Mouse (Mus musculus) heart, adult 2 months (tissue): ENCODE data around the gene Kalrn. TPM values are rescaled to one million over a fixed set of nuclear protein-coding genes. Genes with fewer than 3 reads are reported as not detected.

Experiments used
- DNase-seq, 2 experiments: peaks; one replicate each; pipeline ENCODE4 v3.0.0; 2021
- H3K27ac ChIP-seq: fragments of 200-600 bp; 2 replicates; pipeline ENCODE4 v1.8.1; 2022
- H3K27me3 ChIP-seq: fragments of 200-500 bp; 2 replicates; pipeline ENCODE4 v1.6.1; 2012; ENCODE audit warnings: mild to moderate bottlenecking, low read length, inconsistent platforms, mixed read lengths; ENCODE audit not compliant: control insufficient read depth, insufficient read depth
- H3K36me3 ChIP-seq: fragments of 200-500 bp; 2 replicates; pipeline ENCODE4 v1.6.1; 2012; ENCODE audit warnings: low read length, inconsistent platforms; ENCODE audit not compliant: control insufficient read depth, insufficient read depth
- H3K4me1 ChIP-seq: fragments of 200-500 bp; 2 replicates; pipeline ENCODE4 v1.6.1; 2011; ENCODE audit warnings: low read length; ENCODE audit not compliant: control insufficient read depth, insufficient read depth
- H3K4me3 ChIP-seq: fragments of 200-600 bp; 2 replicates; pipeline ENCODE4 v1.8.1; 2022
- H3K79me2 ChIP-seq: fragments of 200-500 bp; replicated peaks from 2 replicates; pipeline ENCODE4 v1.6.1; 2012; ENCODE audit warnings: mild to moderate bottlenecking, inconsistent platforms, low read length, moderate library complexity, mixed read lengths; ENCODE audit not compliant: control insufficient read depth, insufficient read depth
- H3K9ac ChIP-seq: fragments of 200-500 bp; 2 replicates; pipeline ENCODE4 v1.6.1; 2012; ENCODE audit warnings: low read depth, mild to moderate bottlenecking, control low read depth, inconsistent platforms, low read length, mixed read lengths
- CTCF ChIP-seq: fragments of 200-600 bp; IDR thresholded peaks from 2 replicates; pipeline ENCODE4 v1.8.1; 2022; ENCODE audit warnings: antibody characterized with exemption, mild to moderate bottlenecking, moderate library complexity
- EP300 ChIP-seq: fragments of 200-500 bp; IDR thresholded peaks from 2 replicates; pipeline ENCODE4 v1.6.1; 2011; ENCODE audit warnings: low read depth, low read length, control low read depth; ENCODE audit not compliant: insufficient read depth
- POLR2A ChIP-seq: fragments of 200-500 bp; IDR thresholded peaks from 2 replicates; pipeline ENCODE4 v1.6.1; 2011; ENCODE audit warnings: mild to moderate bottlenecking, low read depth, low read length, control low read depth; ENCODE audit not compliant: insufficient read depth
- WGBS: fragments of 180-500 bp; shearing (Covaris S2); methylation state at CpG from one replicate; pipeline ENCODE4 v1.1.7; 2018; 5-methylcytosine and 5-hydroxymethylcytosine counted together
- intact Hi-C: fragments of 180-260 bp; cut with DNase I; formaldehyde crosslinking; loops from one replicate; pipeline ENCODE4 v1.15.1; 2025
- polyA plus RNA-seq: library from polyadenylated mRNA; depleted of rRNA; stranded (reverse); fragments of >200 nt; gene quantifications from 2 replicates; pipeline ENCODE4 v1.2.3, GENCODE M21; 2012
- total RNA-seq, 2 experiments: library from RNA; stranded (reverse); gene quantifications; 2 replicates each; pipeline ENCODE4 v1.2.3; 2021

Gene Kalrn
- total and polyA plus RNA-seq, 3 experiments: 8.2 to 31.8 (median 26.1) TPM

DNA sequence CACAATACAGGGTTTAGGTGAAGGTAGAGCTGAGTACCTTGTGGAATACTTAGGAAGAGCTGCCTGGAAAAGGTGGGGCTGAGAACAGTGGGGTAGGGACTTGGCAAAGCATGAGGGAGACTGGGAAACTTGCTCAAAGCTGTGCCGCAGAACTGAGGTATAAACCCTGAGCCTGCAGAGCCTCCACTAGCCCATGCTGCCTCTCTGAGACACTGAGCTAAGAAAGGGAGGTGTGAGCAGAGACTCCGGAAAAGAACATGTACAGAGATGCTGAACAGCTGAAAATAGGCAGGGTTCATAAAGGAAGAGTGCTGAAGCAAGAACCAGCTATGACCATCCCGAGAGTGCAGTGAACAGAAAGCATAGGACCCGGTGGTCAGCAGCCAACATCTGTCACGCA, 103.0 kb downstream of the Kalrn start:
- WGBS: 74% methylated on average over 5 of the region's 5 CpGs
- no peak for TF ChIP-seq POLR2A
- TF ChIP-seq CTCF: no peak
- TF ChIP-seq EP300: no peak

DNA sequence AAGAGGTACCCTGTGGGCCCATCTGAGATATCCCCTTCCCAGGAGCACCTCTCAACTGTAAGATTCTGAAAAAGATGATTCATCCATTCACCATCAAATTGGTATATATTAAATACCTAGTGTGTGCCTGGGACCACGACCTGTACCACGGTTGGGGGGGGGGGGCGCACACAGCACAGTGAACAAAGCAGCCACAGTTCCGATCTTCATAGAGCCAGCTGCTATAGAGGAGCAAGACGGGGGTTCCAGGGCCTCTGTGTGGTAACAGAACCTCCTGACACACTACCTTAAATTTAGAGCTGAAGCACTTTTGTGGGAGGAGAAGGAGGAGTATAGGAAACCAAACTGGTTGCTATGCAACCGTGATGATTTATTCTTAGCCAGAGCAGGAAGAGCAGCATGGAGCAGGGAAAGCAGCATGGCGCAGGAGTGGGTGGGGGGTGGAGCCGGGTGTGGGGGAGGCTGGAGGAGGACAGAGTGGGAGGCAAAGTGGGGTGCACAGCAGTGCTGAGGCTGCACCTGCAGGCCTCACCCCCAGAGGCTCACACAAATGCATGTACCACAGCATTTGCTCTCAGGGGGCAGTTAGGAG, 104.0 kb downstream of the Kalrn start:
- no peak overlapping the region for H3K4me3 ChIP-seq
- TF ChIP-seq CTCF: no peak
- no peak for TF ChIP-seq EP300
- no peaks in the 10 kb centered on the region for H3K36me3 ChIP-seq
- 37% methylated on average over 8 of the region's 8 CpGs for WGBS
- H3K4me1 ChIP-seq: peaks cover 4% of the 10 kb centered on the region
- no peaks in the 10 kb centered on the region for H3K27me3 ChIP-seq
- no peak overlapping the region for H3K9ac ChIP-seq
- intact Hi-C loops: loop anchor here (5.0 kb wide), 2 partner anchors 103 to 127 kb away; partner anchors contain the start of gene Kalrn
- no peaks in the 10 kb centered on the region; the same call in 1 of the 2 replicates for H3K79me2 ChIP-seq
- H3K27ac ChIP-seq: no peak overlapping the region; the same call in 1 of the 2 replicates
- no peak for DNase-seq

More for the DNA sequence above, 103.0 kb downstream of the Kalrn start:
- no peak overlapping the region for H3K4me3 ChIP-seq
- no peak overlapping the region for H3K27ac ChIP-seq
- H3K27me3 ChIP-seq: no peaks in the 10 kb centered on the region
- no peak overlapping the region for H3K9ac ChIP-seq
- intact Hi-C loops: no loop called here
- no peaks in the 10 kb centered on the region for H3K36me3 ChIP-seq
- DNase-seq: no peak
- peaks cover 4% of the 10 kb centered on the region for H3K4me1 ChIP-seq
- H3K79me2 ChIP-seq: no peaks in the 10 kb centered on the region; the same call in 1 of the 2 replicates

DNA sequence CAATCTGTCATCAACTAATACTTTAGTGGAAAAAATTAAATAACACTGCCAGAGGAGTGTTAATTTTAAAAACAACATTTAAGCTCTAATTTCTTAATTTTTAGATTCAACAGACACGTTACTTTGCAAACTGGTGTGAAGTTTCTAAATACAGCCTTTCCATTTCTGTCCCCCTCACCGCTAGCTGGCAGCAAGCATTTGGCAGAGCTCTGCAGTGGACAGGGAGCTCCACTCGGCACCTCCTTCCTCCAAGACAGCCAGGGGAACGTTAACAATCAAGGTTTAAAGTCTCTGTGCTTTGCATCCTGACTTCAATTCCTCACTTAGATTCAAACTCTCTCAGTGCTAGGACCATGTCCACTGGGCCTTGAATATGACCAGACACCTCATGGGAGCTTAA, 106.7 kb downstream of the Kalrn start:
- TF ChIP-seq POLR2A (no peak), CTCF (peak; percentile 68)
- Histone ChIP-seq H3K4me3 (no peak overlapping the region), H3K27me3 (no peaks in the 10 kb centered on the region), H3K27ac (peak overlapping the region; percentile 48), H3K79me2 (no peaks in the 10 kb centered on the region), H3K36me3 (no peaks in the 10 kb centered on the region), H3K4me1 (peaks cover 4% of the 10 kb centered on the region), H3K9ac (no peak overlapping the region)
- intact Hi-C loops: loop anchor here (5.0 kb wide), 2 partner anchors 106 to 124 kb away; partner anchors contain the start of gene Kalrn
- 13% methylated on average over 4 of the region's 4 CpGs for WGBS
- peak in 1 of 2 experiments; percentile 37 for DNase-seq

DNA sequence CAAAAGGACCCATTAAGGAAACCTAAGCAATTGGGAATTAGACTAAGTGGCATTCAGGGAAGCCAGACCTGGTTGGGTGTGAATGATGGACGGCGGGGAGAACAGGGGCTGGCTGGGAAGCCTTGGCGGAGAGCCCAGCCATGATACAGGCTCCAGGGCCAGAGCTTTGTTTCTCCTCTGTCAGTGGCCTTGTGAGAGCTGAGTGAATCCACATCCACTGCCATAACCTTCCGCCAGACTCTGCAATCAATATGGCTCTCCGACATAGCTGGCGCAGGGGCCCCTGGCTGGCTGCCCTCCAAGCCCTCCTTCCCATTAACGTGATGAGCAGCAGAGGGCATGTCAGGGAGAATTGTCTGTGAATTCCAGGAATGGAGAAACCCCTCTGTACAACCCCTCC, 117.0 kb downstream of the Kalrn start:
- peaks cover 8% of the 10 kb centered on the region for H3K4me1 ChIP-seq
- intact Hi-C loops: loop anchor here (5.0 kb wide), 2 partner anchors 36 to 109 kb away; no protein-coding TSS in a partner anchor
- H3K9ac ChIP-seq: no peak overlapping the region; the same call in 1 of the 2 replicates
- H3K27me3 ChIP-seq: no peaks in the 10 kb centered on the region
- DNase-seq: peak; percentile 55 to 67
- TF ChIP-seq POLR2A: no peak
- no peak for TF ChIP-seq CTCF
- no peak for TF ChIP-seq EP300
- peak overlapping the region; percentile 42; the same call in 1 of the 2 replicates for H3K27ac ChIP-seq
- WGBS: 31% methylated on average over 7 of the region's 7 CpGs
- no peaks in the 10 kb centered on the region for H3K79me2 ChIP-seq
- H3K36me3 ChIP-seq: no peaks in the 10 kb centered on the region; the same call in 1 of the 2 replicates
- H3K4me3 ChIP-seq: no peak overlapping the region

DNA sequence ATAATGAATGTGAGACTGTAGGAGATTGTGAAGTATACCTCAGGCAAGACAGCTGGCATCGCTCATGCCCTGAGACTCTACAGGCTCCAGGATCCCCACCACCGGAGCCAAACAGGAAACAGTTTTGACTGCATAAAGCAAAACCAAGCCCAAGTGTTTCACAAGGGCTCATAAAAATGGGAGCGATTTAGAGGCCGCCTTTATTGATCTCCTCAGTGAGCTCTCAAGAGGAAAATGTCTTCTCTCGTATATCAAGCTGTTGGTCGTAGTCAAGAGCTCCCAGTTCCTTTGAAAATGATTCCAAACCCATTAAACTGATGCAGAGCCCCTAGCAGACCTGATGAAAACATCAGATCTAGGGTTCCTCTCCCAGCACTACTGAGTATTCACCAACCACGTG, 127.7 kb downstream of the Kalrn start:
- DNase-seq: no peak
- Histone ChIP-seq H3K36me3 (peaks cover 2% of the 10 kb centered on the region; the same call in 1 of the 2 replicates), H3K9ac (no peak overlapping the region), H3K4me3 (no peak overlapping the region), H3K27me3 (no peaks in the 10 kb centered on the region), H3K4me1 (peaks cover 6% of the 10 kb centered on the region), H3K27ac (no peak overlapping the region), H3K79me2 (no peaks in the 10 kb centered on the region)
- TF ChIP-seq EP300 (no peak), CTCF (no peak), POLR2A (no peak)
- 72% methylated on average over 7 of the region's 7 CpGs for WGBS
- intact Hi-C loops: no loop called here

DNA sequence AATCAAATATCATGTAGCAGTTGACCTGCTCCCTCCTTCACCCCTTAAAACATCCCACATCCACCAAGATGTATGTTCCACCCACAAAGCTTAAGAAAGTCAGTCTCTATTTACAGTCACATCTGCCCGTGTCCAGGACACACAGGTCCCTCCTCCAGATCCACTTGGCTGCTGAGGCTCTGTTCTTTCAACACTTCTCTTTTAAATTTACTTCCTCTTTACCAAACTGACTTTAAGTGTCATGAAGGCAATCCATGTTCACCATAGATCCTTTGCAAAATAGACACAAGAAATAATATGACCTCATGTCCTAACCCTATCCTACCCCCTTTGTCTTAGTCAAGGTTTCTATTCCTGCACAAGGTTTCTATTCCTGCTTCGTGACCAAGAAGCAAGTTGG, 131.6 kb downstream of the Kalrn start:
- no peak overlapping the region for H3K4me3 ChIP-seq
- no peaks in the 10 kb centered on the region for H3K27me3 ChIP-seq
- WGBS: 29% methylated on average over 2 of the region's 2 CpGs
- no peak for TF ChIP-seq CTCF
- TF ChIP-seq POLR2A: no peak
- TF ChIP-seq EP300: no peak
- H3K27ac ChIP-seq: peak overlapping the region; percentile 39
- no peak for DNase-seq
- H3K79me2 ChIP-seq: no peaks in the 10 kb centered on the region
- H3K36me3 ChIP-seq: peaks cover 2% of the 10 kb centered on the region; the same call in 1 of the 2 replicates
- peaks cover 10% of the 10 kb centered on the region for H3K4me1 ChIP-seq
- no peak overlapping the region for H3K9ac ChIP-seq
- intact Hi-C loops: loop anchor here (2.0 to 5.0 kb wide), 2 partner anchors 53 to 69 kb away; no protein-coding TSS in a partner anchor
